Comparison of ENCODE assay signal across 10 mouse cellular contexts in the genomic region with DNA sequence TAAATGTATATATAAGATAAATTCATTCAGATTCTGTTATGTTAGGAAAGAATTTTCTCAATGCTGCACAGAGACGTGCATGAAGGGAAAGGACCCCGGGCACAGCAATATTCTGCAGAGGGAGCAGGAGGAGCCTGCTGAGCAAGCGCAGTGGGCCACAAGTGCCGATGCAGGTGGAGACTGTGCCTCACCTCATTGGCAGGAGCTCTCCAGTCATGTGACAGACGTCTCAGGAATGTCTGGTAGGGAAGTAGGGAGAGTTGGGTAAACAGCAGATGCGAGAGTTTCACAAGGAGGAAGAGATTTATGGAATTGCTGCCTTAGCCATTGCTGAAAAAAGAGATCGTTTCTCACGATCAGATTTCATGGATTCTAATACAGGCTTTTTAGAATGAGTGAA.
DNase-seq lines count a peak whose midpoint lies in the region; ATAC-seq and TF ChIP-seq lines count a peak whose summit lies in the region.
"Had no signal": no experiment of that assay in that cellular context is flagged by ENCODE, and none has a peak within 500 bp of the region (broad histone marks: within the 10 kb centered on the region; RNA-seq: fewer than 3 reads in every experiment).

No protein-coding gene starts in this region.

- H3K9me3 ChIP-seq in kidney, postnatal 0 days (replicated peaks; ENCODE audit: low read length): no peaks in the 10 kb centered on the region

- peak overlapping the region; percentile 28; the same call in 1 of the 2 replicates for H3K4me2 ChIP-seq in kidney, postnatal 0 days (ENCODE audit: low read length)

- peak; percentile 73 for ATAC-seq in kidney, postnatal 0 days (replicated peaks; ENCODE audit: low FRiP score, low read depth)

- H3K4me3 ChIP-seq in kidney, postnatal 0 days (replicated peaks; ENCODE audit: low read depth, low read length): no peak overlapping the region

- TF ChIP-seq CTCF in kidney, postnatal 0 days (IDR thresholded peaks at IDR 0.05; ENCODE audit: low read depth): no peak

- 0 out of 2 replicates have a peak overlapping the region, but pooled peaks have one; percentile 13 for H3K27ac ChIP-seq in kidney, postnatal 0 days

- no peak overlapping the region for H3K9ac ChIP-seq in kidney, postnatal 0 days (ENCODE audit: low read depth, low read length)

- peaks cover 9% of the 10 kb centered on the region for H3K4me1 ChIP-seq in kidney, postnatal 0 days (replicated peaks; ENCODE audit: insufficient read depth, low read length)

- no peaks in the 10 kb centered on the region for H3K36me3 ChIP-seq in kidney, postnatal 0 days (ENCODE audit: insufficient read depth, low read length)

- WGBS in kidney, postnatal 0 days: 34% methylated on average over 8 of the region's 8 CpGs

- H3K27me3 ChIP-seq in kidney, postnatal 0 days (ENCODE audit: insufficient read depth, low read length): no peaks in the 10 kb centered on the region

- peak; percentile 30 for DNase-seq in kidney, adult 11 months
- no peak for DNase-seq in kidney, adult 18-20 months
- peak; percentile 76 for DNase-seq in brain, adult 2 months (ENCODE audit: low read depth, low spot score)
- DNase-seq in kidney, postnatal 0 days (ENCODE audit: low spot score): peak; percentile 81
- DNase-seq in lung, postnatal 25 days (ENCODE audit: low spot score): peak; percentile 70
- no peak for DNase-seq in MN1 (ENCODE audit: low spot score)
- DNase-seq in gastrocnemius, postnatal 4 days (ENCODE audit: low spot score in 2 of 2): no peak
- DNase-seq in B cell, adult 2 months: no peak
- DNase-seq: adrenal gland, postnatal 36 days; thymus, postnatal 4 days had no signal

Comparison
In these comparisons a context has a peak if more than half of its experiments do, and no peak if none do; other contexts are left out.
1. DNase-seq: peak in kidney, adult 11 months (single experiment), brain, adult 2 months (single experiment), kidney, postnatal 0 days (single experiment) and lung, postnatal 25 days (single experiment); none in kidney, adult 18-20 months (single experiment), MN1 (single experiment), gastrocnemius, postnatal 4 days (0 of 2) and B cell, adult 2 months (0 of 2).